Mouse (Mus musculus) heart, adult 2 months (tissue): ENCODE measurements around the gene Frmd7.

Source experiments
- CTCF ChIP-seq: fragments of 200-600 bp; IDR thresholded peaks from 2 replicates; pipeline ENCODE4 v1.8.1; 2022; ENCODE audit warnings: antibody characterized with exemption, mild to moderate bottlenecking, moderate library complexity
- EP300 ChIP-seq: fragments of 200-500 bp; IDR thresholded peaks from 2 replicates; pipeline ENCODE4 v1.6.1; 2011; ENCODE audit warnings: low read depth, low read length, control low read depth; ENCODE audit not compliant: insufficient read depth
- POLR2A ChIP-seq: fragments of 200-500 bp; IDR thresholded peaks from 2 replicates; pipeline ENCODE4 v1.6.1; 2011; ENCODE audit warnings: mild to moderate bottlenecking, low read depth, low read length, control low read depth; ENCODE audit not compliant: insufficient read depth

DNA sequence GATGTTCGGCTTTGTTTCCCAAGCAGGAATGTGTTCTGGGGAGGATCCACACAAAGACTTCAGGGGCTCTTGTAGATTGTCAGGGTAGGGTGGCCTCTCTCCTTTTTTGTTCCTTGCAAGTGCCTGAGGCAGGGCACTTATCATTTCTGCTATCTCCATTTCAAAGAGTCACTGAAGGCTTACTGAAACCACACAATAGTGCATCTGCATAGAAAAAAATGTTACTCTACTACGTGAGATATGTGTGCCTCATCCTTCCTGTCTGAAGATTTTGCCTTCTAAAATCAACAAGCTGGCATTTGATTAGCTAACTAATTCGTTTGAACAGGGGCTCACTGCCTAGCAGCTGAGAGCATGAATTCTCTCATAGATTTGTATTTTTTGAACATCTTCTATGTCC is 12.2 kb downstream of the Frmd7 start:
- TF ChIP-seq CTCF (no peak), POLR2A (no peak), EP300 (no peak)
